Mouse (Mus musculus): ENCODE results near the gene B3glct. TPM values are rescaled to one million over a fixed set of nuclear protein-coding genes. Genes with fewer than 3 reads are reported as not detected.

The B3glct gene
- 1 to 10 TPM; 4.1 to 8.0 (median 6.5) TPM for total RNA-seq (2022)

DNA sequence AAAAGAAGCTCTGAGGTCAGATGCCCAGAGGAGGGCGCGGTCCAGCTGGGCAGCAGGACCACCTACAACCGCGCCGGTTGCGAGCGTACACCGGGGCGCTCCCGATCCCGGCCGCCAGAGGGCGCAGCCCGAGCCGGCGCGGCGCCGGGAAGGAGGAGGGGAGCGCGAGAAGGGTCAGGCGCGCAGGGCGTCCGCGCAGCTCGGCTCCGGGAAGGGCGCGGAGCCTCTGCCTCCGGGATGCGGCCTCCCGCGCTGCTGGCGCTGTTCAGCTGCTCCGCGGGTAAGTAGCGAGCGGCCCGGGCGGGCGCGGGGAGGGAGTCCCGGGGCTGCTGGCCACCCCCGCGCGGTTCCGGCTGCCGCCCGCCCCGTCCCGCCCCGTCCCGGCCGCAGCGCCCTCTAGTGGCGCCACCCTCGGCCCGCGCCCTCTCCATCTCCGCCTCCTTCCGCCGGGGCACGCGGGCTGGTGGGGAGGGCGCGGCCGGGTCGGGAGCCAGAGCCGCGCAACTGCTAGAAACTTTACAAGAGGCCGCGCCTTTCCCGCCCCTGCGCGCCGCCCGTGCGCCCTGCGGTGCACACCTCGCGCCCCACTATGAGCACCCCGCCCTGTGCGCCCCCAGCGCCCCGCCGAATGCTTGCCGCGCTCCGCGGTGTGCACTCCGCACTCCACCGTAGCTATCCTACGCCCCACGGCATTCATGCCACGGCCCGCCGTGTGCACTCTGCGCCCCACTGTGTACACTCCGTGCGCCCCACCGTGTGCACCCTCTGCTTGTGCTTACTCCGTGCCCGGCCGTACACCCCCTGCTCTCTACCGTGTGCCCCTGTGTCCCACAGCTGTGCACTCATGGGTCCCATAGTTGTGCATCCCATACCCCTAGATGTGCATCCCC is at the start of gene B3glct:
B3glct (plus strand) TSS at position 131 of the 890 bp plus-strand sequence.
- peak; percentile 67 for DNase-seq (ENCODE audit: low spot score)

DNA sequence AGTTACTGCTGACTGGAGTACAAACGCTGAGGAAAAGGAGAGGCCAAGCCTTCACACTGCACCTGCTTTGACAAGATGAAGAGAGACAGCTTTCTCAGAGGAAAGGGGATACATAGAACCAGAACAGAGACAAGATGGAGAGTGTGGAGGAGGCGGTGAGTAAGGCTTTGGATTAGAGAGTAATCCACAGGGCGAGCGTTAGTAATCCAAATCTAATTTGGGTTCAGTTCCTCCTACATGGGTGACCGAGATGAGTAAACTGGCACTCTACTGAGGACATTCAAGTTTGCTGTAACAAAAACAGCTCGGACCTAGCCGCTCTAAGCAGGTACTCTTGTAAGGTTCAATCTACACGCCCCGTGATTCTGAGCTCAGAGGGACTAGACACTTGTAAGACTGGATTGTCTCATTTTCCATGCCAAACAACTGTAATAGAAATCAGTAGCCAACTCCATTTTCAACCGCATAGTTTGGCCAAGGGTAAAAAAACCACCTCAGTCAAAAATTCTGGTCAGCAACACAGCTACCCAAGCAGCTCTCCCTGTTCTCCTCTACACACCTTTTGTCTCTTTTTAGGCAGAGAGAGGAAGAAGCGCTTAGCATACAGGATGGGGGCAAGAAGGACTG is 43.5 kb upstream of the B3glct start:
- no peak for DNase-seq (ENCODE audit: low spot score)

DNA sequence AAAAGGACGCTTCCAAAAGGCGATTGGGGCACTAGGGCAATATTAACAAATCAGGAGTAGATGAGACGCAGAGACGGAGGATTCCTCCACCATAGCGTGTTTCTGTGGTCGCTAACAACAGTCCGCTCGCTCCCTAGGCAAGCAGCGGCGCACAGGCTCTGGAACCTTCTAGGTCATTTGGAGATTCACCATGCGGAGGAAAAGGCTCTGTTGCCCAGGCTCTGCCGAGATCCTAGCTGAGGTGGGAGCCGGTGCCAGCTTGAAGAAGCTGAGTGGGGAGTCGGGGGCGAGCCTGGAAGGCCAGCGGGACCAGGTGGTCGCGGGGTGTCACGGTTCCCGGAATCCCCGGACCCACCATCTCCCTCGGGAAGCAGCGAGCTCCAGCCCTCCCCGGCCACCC is 42.5 kb upstream of the B3glct start:
- DNase-seq (ENCODE audit: low spot score), result peak; percentile 50

DNA sequence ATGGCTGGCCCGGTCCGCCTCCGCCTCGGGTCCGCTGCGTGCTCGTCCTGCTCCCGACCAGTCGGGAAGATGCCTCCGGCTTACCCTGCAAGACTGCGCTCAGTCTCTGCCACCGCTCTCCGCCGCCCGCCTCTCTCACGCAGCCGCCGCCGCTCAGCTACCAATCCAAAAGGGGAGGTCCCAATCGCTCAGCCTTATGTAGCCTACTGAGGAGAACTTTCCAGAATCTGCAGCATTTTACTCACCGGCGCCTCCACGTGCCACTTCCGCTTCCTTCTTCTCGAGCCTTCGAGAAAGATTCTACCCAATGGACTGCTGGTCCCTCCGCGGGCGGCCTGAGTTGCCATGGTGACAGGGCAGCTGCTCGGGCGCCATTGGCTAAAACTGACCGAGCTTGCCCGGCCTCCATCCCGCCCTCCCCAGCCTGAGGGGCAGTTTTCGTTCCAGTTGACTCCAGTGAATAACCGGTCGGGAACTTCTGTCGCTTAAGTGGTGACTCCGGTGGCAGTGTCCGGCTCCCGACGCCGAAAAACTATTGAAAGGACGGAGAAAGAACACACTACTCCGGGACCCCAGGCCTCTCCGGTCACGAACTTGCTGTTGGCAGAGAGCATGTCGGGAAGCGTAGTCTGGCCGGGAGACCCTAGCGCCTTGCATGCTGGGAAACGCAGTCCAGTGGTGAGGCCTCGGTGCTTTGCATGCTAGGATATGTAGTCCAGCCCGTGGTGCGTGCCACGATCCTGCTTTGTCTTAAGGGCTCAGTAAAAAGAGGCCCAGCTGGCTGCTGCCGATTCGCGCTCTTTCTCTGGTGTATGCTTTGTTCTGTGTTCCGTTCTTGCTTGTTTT is 41.7 kb upstream of the B3glct start, which contains the start of gene Hsph1:
Hsph1 (minus strand) TSS at position 302 of the 846 bp plus-strand sequence.
- peak; percentile 100 for DNase-seq (ENCODE audit: low spot score)

DNA sequence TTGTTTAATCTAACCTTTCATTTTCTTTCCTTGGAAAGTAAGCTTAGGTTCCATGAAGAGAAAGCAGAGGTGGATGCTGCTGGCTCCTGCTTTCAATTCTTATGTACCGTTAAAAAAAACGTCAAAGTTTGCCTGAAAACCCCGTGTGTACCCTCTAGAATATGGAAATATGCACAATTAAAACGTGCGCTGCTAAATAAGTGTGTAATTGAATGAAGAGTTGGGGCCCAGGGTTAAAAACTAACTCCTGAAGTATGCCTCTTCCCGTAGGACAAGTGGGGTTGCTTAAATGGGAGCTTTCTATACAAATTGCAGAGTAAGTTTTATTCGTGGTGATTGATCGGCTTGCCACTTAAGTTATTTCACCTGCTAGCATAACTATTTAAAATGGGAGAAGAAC is 40.7 kb upstream of the B3glct start:
- DNase-seq (ENCODE audit: low spot score), result no peak

DNA sequence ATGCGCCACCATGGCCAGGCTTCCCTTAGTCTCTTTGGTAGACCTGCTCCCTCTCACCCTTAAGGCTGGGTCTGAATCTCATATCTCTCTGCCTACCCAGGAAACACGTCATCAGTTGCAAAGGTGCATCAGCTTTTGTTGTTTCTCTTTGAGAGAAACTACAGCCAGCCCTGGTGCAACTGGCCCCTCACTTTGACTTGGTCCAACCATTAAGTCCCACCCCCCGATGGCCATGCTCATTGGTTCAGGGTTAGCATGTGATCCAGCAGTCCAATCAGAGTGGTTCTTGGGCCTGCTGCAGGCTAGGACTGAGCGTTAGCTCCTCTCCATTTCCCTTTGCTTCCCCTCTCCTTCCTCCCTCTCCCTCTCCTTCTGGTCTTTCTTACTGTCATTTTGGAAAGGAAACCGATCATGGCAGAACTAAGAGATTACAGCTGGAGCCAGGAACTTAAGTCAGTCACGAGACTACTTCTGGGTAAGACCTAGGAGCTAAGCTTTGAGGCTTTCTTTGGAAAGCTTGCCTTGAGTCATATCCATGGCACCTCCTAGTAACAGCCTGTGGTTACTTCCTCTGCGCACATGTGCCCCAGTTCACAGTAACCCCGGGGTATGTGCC is 36.6 kb upstream of the B3glct start:
- DNase-seq (ENCODE audit: low spot score), result no peak

DNA sequence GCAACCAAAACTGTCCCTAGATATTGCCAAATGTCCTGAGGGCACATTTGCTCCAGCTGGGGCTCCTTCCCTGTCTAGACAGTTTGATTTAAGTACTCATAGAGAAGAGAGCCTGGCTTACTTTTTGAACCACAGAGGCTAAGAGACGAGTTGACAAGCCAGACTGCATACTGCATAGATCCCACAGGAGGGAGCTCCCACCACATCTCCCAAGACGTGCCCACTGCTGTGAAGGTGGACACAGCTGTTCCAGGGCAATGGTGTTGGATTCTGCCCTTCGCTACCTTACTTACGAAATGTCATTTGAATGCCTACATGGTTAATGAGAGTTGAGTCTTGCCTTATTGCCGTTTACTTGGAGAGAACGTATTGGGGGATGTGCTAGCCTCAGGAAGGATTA is 35.7 kb upstream of the B3glct start:
- DNase-seq (ENCODE audit: low spot score), result no peak

DNA sequence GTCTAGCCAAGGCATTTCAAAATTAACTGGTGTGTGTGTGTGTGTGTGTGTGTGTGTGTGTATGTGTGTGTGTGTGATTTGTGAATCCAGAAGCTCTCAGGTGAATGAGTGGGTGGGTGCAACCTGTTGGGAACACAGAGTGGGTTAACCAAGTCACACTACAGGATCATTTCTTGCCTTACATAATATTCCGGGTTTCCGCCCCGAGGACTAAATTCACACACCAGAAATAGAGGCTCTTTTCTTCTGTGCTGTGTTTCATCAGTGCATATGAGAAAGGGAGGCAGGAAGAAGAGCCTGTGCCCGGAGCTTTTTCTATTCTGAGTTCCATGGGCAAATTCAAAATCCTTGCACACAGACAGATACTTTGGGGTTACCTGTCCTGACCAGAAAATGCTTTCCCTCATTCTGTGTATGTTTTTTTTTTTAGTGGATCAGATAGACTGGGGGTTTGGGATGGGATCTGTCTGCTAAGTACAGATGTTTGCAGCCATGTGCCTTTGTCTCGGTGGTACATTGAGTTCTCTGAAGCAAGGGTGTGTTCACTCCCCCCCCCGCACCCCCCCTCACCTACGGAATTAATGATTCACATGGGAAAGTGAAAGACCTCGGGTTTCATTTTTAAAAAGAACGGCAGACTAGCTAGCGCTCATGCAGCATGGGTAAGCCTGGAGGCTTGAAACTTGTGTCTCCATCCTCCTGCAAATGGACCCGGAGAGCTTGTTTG is 35.1 kb upstream of the B3glct start:
- no peak for DNase-seq (ENCODE audit: low spot score)

DNA sequence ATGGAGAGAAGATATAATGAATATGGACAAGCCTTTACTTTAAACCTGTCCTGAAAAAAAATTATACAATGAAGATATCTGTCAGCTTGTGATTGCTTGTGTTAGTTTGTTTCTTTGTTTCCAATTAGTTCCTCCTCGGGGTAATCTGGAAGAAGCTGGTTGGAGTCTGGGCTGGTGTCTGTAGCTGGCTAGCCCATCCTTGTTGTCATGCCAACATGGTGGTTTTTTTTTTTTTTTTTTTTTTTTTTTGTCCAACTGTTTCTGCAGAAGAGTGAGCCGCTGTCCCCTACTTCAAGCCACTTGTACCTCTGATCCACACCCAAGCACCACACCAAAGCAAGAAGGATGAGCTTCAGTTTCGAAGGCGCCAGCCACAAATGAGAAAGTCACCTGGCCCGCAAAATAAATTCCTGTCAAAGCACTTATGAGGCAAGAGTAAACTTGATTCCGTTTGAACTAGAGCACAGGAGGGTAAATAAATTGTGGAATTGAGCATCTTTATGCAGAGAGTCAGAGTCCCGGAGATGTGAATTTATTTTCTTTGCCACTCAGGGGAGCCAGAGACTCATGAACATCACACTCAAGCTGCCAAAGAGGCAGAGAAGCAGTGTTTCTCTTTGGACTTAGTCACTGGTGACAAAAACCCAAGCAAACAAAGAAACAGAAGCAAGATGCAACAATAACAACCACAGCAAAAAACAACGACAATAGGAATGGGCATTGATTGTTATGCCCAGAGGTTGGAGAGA is 30.5 kb upstream of the B3glct start:
- DNase-seq (ENCODE audit: low spot score), result no peak

DNA sequence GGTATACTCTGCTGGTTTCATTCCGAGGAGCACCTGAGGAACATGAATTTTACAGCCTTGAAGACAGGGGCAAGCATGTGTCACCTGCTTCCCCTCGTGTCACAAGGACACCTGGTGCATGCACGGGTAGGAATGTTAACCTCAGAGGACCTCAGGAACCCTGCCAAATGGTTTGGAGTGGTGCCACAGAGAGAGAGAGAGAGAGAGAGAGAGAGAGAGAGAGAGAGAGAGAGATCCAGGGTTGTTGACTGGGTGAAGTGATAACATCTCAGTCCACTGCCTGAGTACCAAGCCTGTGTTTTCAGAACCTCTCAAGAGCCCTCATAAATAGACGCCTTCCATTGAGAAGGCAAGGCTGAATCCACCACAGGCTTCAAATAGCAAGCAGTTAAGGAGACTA is 29.8 kb upstream of the B3glct start:
- DNase-seq (ENCODE audit: low spot score), result no peak

DNA sequence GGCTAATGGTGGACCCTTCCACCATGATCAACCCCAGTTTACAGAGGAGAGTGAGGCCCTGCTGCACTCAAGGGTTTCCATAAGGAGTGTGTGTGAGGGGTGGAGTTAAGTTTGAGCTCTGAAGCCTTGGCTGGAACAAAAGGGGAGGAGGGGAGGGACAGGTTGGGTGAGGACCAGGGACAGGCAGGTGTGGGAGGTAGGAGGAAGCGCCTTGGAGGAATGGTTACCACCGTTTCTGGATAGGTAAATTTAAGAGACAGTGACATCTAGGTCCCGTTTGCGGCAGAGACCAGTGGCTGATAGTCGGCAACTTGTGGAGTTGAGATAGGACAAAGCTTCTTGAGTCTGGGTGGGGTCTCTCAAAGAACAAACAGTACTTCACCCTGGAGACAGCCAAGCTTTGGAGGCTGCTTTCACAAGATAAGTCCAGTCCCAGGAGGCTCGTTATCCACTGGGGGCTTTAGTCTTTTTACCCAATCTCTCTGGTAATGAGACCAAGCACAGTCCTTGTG is 29.1 kb upstream of the B3glct start:
- DNase-seq (ENCODE audit: low spot score), result no peak

DNA sequence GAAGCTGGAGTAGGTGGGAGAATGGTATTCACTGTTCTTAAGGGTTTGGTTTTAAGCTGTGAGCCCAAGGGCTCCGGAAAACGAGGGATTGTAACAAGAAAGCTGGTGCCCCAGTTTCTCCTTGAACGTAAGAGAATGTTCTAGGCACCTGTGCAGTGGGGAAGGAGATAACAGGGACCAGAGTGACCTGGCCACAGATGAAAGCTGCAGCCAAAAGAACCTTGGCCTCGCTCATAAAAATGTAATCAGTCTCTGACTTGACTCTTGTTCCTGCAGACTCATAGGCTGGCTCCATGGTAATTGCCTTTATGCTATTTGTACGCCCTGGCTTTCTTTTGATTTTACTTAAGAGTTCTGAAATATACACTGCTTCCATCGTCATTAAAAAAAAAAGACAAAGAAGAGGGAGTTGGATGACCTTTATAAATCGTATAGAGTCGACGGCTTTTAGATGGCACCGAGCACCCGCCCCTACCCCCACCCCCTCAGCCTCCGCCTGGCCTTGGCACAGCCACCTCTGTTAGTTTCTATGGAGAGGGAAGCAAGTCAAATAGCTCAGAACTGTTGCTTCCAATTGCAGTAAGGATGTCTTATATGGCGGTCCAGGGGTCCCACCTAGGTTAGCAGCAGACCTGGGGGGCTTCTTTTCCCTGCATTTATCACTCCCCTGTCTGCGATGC is 28.4 kb upstream of the B3glct start:
- no peak for DNase-seq (ENCODE audit: low spot score)

DNA sequence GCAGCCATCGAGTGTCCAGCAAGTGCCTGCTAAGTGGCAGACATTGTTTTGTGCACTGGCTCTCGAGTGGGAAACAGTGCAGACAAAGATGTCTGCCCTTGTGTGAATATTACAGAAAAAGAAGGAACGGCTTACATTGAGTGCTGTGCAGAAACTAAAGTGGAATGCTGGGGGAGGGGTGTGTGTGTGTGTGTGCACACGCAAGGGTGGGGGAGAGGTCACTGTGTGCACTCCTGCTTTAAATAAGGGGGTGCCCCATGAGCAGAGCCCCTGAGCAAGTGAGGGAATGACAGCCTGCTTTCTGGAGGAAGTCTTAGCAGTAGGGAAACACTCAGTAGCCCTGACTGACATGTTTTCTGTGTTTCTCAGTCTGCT is 27.9 kb upstream of the B3glct start:
- no peak for DNase-seq (ENCODE audit: low spot score)

DNA sequence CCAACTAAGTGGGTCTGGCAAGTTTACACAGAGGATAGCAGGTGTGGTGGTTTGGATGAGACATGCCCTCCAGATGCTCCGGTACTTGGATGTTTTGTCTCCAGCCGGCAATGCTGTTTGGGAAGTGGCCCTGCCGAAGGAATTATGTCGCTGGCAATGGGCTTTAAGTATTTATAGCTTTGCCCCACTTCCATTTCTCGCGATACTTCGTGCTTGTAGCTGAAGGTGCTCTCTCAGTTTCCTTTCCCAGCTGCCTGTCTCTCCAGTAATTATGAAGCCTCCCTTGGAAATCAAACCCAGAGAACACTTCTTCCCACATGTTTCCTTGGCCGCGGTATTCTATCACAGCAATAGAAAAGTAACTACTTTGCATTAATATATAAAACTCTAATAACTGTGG is 22.4 kb upstream of the B3glct start:
- no peak for DNase-seq (ENCODE audit: low spot score)

DNA sequence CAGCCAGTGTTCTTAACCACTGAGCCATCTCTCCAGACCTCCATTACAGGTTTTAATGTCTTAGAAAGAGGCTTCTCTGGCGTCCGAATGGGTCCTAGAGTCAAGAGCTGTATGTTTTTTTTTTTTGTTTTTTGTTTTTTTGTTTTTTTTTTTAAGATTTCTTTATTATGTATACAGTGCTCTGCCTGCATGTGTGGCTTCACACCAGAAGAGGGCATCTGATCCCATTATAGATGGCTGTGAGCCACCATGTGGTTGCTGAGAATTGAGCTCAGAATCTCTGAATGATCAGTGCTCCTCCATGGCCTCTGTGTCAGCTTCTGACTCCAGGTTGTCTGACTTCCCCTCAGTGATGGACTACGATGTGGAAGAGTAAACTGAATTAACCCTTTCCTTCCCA is 20.0 kb upstream of the B3glct start:
- no peak for DNase-seq (ENCODE audit: low spot score)

DNA sequence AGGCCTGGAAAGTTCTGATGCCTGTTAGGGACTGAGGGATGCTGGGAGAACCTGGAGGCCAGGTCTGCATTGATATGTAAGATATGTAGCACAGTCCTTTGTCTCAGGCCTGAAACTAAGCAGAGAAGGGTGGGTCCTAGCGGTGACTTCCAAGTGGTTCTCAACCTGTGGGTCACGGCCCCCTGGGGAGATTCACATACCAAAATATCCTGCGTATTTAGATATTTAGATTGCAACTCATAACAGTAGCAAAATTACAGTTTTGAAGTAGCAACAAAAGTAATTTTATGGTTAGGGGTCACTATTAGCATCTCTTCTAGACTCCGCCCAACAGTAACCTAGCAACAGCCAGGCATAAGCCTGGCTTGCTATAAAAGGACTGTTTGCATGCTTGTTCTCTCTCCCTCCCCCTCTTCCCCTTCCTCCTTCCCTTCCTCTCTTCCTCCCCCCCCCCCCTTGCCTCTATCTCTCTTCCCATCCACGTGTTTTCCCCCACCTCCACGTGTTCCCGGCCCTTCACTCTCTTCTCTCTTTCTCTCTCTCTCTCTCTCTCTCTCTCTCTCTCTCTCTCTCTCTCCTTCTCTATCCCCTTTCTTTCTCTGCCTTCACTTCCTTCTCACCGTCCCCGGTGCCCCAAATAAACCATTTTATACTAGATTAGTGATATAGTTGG is 19.2 kb upstream of the B3glct start:
- DNase-seq (ENCODE audit: low spot score), result no peak

DNA sequence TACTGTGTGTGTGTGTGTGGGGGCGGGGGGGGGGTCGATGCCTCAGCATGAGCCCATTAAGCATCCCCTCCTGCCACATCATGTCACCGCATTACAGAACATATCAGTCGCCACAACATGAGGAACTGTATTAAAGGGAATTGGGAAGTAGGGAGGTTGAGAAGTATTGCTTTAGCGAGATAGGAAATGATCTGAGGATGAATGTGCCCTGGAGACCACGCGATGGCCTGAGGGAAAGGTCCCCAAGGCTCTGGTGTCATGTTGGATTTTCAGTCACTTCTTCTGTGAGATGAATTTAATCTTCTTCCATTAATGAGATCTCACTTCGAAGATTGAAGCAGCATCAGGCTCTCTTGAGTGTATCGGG is 18.6 kb upstream of the B3glct start:
- DNase-seq (ENCODE audit: low spot score), result no peak

DNA sequence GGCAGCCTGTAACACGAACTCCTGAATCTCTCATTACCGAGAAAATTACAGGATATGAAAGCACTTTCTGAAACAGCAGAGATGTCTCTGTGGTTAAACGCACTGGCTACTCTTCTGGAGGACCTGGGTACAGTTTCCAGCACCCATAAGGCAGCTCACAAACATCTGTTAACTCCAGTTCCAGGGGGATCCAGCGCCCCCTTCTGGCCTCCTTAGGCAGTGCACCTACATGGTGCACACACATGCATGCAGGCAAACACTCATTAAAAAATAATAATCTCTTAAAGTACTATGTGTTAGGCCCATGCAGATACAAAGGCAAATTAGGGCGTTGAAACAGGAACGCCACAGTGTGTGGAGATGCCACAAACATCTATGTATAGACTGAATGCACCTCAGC is 16.6 kb upstream of the B3glct start:
- DNase-seq (ENCODE audit: low spot score), result no peak

DNA sequence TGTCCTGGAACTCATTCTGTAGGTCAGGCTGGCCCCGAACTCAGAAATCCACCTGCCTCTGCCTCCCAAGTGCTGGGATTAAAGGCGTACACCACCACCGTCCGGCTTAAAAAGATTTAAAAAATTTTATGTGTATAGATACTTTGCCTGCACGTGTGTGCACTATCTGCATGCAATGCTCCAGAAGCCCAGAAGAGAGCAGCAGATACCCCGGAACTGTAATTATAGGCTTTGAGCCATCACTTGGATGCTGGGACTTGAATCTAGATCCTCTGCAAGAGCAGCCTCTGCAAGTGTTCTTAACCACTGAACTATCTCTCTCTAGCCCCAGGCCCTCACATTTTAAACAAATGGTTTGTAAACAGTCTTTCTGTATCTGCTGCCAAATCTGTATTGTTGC is 15.1 kb upstream of the B3glct start:
- DNase-seq (ENCODE audit: low spot score), result no peak
